Mouse (Mus musculus) cerebellum, adult 2 months (tissue): ENCODE results near the gene Zrsr2. TPM values are rescaled to one million over a fixed set of nuclear protein-coding genes. Genes with fewer than 3 reads are reported as not detected.

ENCODE experiments used
- DNase-seq, 2 experiments: peaks; one replicate each; pipeline ENCODE4 v3.0.0; 2021
- H3K27ac ChIP-seq: fragments of 200-500 bp; 2 replicates; pipeline ENCODE4 v1.5.1; 2012; ENCODE audit warnings: low read length, control low read depth, inconsistent platforms; ENCODE audit not compliant: insufficient read depth
- H3K27me3 ChIP-seq: fragments of 200-500 bp; 2 replicates; pipeline ENCODE4 v1.6.1; 2012; ENCODE audit warnings: inconsistent platforms, mild to moderate bottlenecking, low read length, moderate library complexity; ENCODE audit not compliant: control insufficient read depth, insufficient read depth
- H3K4me1 ChIP-seq: fragments of 200-500 bp; 2 replicates; pipeline ENCODE4 v1.6.1; 2011; ENCODE audit warnings: low read length; ENCODE audit not compliant: control insufficient read depth, insufficient read depth
- H3K4me3 ChIP-seq: fragments of 200-500 bp; replicated peaks from 2 replicates; pipeline ENCODE3; 2011; ENCODE audit warnings: mild to moderate bottlenecking, low read depth, low read length, control low read depth; ENCODE audit not compliant: insufficient read depth
- CTCF ChIP-seq: fragments of 200-500 bp; IDR thresholded peaks from 2 replicates; pipeline ENCODE4 v1.5.1; 2011; ENCODE audit warnings: low read depth, mild to moderate bottlenecking, control low read depth, low read length, moderate library complexity, borderline replicate concordance; ENCODE audit not compliant: insufficient read depth
- POLR2A ChIP-seq: fragments of 200-500 bp; IDR thresholded peaks from 2 replicates; pipeline ENCODE4 v1.6.1; 2011; ENCODE audit warnings: low read length, control low read depth, borderline replicate concordance; ENCODE audit not compliant: insufficient read depth
- WGBS: fragments of 180-500 bp; shearing (Covaris S2); methylation state at CpG from one replicate; pipeline ENCODE4 v1.1.7; 2018; 5-methylcytosine and 5-hydroxymethylcytosine counted together
- polyA plus RNA-seq: library from polyadenylated mRNA; depleted of rRNA; stranded (reverse); fragments of >200 nt; gene quantifications from 2 replicates; pipeline ENCODE4 v1.2.3, GENCODE M21; 2012; rRNA removed

Gene Zrsr2
- polyA plus RNA-seq, 1 experiment = 36.8 TPM

GRCm38 (mm10) chrX:163909381-163909780, 49.1 kb downstream of the Zrsr2 start:
- no peaks in the 10 kb centered on the region for H3K4me1 ChIP-seq
- no peak overlapping the region; the same call in 1 of the 2 replicates for H3K27ac ChIP-seq
- DNase-seq = peak; percentile 52 to 58
- peak overlapping the region; percentile 77 for H3K4me3 ChIP-seq
- TF ChIP-seq POLR2A (no peak), CTCF (no peak)
- 19% methylated on average over 33 of the region's 34 CpGs for WGBS
- no peaks in the 10 kb centered on the region for H3K27me3 ChIP-seq

DNA sequence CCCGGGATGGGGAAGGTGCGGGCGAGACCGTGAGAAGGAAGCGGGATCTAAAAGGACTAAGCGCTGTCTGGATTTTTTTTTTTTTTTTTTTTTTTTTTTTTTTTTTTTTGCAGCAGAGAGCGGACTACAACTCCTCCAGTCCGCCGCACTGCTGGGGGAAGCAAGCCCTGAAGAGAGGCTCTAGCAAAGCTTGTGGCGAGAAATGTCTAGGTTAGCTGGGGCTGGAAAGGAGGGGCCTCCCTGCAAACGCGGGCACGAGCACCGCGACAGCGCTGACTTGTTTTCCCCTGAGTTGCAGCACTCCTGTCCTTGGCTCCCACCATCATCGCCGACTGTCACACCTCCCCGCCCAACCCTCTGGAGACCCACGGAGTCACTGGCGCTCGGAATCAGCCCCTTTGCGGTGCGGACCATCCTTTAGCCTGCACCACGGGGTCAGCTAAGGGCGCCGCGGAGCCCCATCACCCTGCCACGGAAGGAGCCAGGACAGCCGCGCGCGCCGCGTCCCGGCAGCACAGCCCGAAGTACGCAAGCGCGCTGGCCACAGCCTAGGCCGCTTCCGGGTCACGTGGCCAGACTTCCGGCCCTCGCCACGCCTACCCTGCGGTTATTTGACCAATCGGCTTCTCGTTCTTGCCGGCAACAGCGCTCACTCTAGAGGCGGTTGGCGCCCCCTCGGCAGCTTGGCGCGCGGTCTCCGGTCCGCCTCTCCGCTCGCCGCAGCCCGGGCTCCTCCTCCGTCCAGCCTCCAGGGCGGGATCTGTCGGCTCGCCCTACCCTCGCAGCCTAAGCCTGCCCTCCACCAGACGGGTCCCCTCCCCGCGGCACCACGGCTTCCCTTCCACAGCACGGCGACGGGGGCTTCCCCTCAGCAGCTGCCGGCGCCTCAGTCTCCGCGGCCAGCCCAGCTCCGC, 49.9 kb downstream of the Zrsr2 start, which contains the start of gene Ap1s2:
Gene Ap1s2, plus strand, starts transcription at position 681 of the 914 bp plus-strand sequence.
- TF ChIP-seq POLR2A = peak; percentile 83
- no peak for TF ChIP-seq CTCF
- Histone ChIP-seq H3K4me3 (peak within 1 kb of the TSS; percentile 77), H3K27me3 (no peaks in the 10 kb centered on the region), H3K4me1 (no peaks in the 10 kb centered on the region), H3K27ac (peak within 1 kb of the TSS; percentile 90)
- peak; percentile 93 to 97 for DNase-seq
- 10% methylated on average over 67 of the region's 80 CpGs for WGBS

DNA sequence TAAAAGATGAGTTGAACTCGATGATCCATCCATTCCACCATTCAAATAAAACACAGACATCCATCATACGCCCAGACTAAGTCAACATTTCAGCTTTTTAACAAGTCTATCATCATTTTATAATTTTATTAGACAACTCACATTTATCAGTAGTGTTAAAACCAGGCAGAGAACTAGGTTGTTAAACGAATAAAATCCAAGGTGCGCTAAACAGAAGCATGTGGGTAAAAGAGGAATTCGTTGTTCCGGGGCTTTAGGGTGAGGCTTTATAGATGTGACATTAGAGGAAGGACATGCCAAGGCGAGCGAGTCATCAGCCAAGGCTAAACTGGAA, 50.5 kb downstream of the Zrsr2 start:
- DNase-seq = peak in 1 of 2 experiments; percentile 2
- H3K4me3 ChIP-seq = peak overlapping the region; percentile 75
- H3K27me3 ChIP-seq = no peaks in the 10 kb centered on the region
- H3K27ac ChIP-seq = no peak overlapping the region
- no peaks in the 10 kb centered on the region for H3K4me1 ChIP-seq
- WGBS = 9% methylated on average over 8 of the region's 8 CpGs
- TF ChIP-seq POLR2A (no peak), CTCF (no peak)

- H3K27ac ChIP-seq = no peak overlapping the region
- H3K27me3 ChIP-seq = no peaks in the 10 kb centered on the region
- TF ChIP-seq CTCF = no peak
- TF ChIP-seq POLR2A = no peak
- 67% methylated on average over 2 of the region's 2 CpGs for WGBS
- H3K4me1 ChIP-seq = no peaks in the 10 kb centered on the region
- peak in 1 of 2 experiments; percentile 1 for DNase-seq
- no peak overlapping the region for H3K4me3 ChIP-seq
These were observed 51.6 kb downstream of the Zrsr2 start for GRCm38 (mm10) chrX:163906861-163907260.

DNA sequence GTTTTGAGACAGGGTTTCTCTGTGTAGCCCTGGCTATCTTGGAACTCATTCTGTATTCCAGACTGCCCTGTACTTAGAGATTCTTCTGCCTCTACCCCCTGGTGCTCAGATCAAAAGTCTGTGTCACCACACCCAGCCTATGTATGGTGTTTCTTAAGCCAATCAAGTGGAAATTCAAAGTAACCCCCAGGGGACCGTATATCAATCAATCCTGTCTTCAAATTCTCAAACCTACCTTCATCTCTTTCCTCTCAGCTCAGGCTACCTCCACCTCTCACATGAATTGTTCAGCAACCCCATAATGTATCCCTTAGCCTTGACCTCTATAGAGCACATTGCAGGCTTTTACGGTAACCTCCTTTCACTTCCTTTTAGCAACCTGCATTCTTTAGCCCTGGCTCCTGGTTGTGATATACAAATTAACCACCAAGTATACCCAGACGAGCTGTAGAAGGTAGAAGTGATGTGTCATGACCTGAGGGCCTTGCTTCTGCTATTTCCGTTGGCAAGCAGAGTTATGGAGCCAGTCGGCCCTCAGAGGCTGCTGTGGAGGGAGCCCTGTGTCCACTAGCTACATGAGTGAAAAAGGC, 58.9 kb downstream of the Zrsr2 start:
- no peak for TF ChIP-seq CTCF
- no peak for TF ChIP-seq POLR2A
- no peak overlapping the region for H3K4me3 ChIP-seq
- no peak overlapping the region for H3K27ac ChIP-seq
- no peaks in the 10 kb centered on the region for H3K27me3 ChIP-seq
- WGBS = 48% methylated on average over 5 of the region's 5 CpGs
- DNase-seq = no peak
- no peaks in the 10 kb centered on the region for H3K4me1 ChIP-seq

DNA sequence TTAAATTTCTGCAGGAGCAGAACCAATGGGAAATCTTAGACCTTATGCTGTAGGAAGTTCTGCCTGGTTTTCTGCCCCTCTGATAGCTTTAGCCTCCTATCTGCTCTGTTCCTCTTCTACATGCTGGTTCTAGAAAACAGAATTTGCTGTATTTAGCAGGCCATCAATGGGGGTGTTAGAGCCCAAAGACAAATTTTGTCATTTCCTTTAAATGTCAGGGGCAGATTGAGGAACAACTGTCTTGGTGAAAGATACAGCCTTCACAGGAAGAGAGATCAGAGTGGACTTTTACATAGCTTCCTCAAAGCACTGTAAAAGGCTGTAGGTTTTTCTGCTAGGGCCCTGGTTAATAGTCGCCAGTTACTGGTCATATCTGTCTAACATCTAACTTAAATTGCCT, 61.1 kb downstream of the Zrsr2 start:
- 86% methylated on average over 1 of the region's 1 CpGs for WGBS
- Histone ChIP-seq H3K4me3 (no peak overlapping the region), H3K27ac (no peak overlapping the region), H3K27me3 (no peaks in the 10 kb centered on the region), H3K4me1 (no peaks in the 10 kb centered on the region)
- no peak for DNase-seq
- TF ChIP-seq POLR2A = no peak
- no peak for TF ChIP-seq CTCF

- Histone ChIP-seq H3K27ac (no peak overlapping the region), H3K4me1 (no peaks in the 10 kb centered on the region), H3K27me3 (no peaks in the 10 kb centered on the region), H3K4me3 (no peak overlapping the region)
- TF ChIP-seq POLR2A (no peak), CTCF (no peak)
- no peak for DNase-seq
- 74% methylated on average over 4 of the region's 4 CpGs for WGBS
These were observed 72.9 kb downstream of the Zrsr2 start for GRCm38 (mm10) chrX:163885539-163885981.

Other genes starting within 250 kb of the Zrsr2 start
- 1.3 and 1.5 TPM in 2 replicates for gene Rnf138rt1, start 197.3 kb downstream of the Zrsr2 start, polyA plus RNA-seq
- 51.1 and 57.8 TPM in 2 replicates for gene Ap1s2, start 49.6 kb downstream of the Zrsr2 start, polyA plus RNA-seq
- gene Car5b, start 69.3 kb upstream of the Zrsr2 start, polyA plus RNA-seq = 3.4 and 3.6 TPM in 2 replicates
- gene Siah1b, start 117.8 kb upstream of the Zrsr2 start, polyA plus RNA-seq = 9.0 and 9.7 TPM in 2 replicates
- gene Cltrn, start 130.2 kb upstream of the Zrsr2 start, polyA plus RNA-seq = 0.22 and 0.23 TPM in 2 replicates
- 1.2 and 1.3 TPM in 2 replicates for gene Ace2, start 180.7 kb upstream of the Zrsr2 start, polyA plus RNA-seq